ENCODE assay signal across 8 mouse cellular contexts in the genomic region with DNA sequence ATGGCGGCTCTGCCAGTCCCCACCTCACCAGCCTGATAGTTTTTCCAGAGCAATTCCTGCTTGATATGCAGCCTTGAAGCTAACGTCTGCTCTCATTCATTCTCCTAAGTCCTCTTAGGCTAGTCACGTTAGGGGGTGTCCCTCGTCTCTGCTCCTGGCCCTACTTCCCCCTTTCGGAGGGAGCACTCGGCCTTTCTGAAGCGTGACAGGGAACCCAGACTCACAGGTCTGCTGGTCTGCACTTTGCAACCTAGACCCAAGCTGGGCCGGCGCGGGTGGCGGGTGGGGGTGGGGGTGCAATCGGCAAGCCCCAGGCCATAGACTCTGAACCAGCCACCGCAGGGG. TPM values are rescaled to one million over a fixed set of nuclear protein-coding genes. Genes with fewer than 3 reads are reported as not detected.
DNase-seq lines count a peak whose midpoint lies in the region; ATAC-seq lines count a peak whose summit lies in the region.

No protein-coding gene starts in this region.

- peak overlapping the region; percentile 76 for H3K4me3 ChIP-seq in hindbrain, embryonic 10.5 days
- H3K4me3 ChIP-seq in lung, embryonic 16.5 days (ENCODE audit: low read length), result peak overlapping the region; percentile 64

- ATAC-seq in lung, embryonic 16.5 days (ENCODE audit: low read depth), result peak; percentile 8; the same call in 1 of the 2 replicates

- H3K9me3 ChIP-seq in hindbrain, embryonic 10.5 days, result no peaks in the 10 kb centered on the region
- no peaks in the 10 kb centered on the region for H3K9me3 ChIP-seq in lung, embryonic 16.5 days (ENCODE audit: control insufficient read depth, low read length)

- peaks cover 80% of the 10 kb centered on the region for H3K27me3 ChIP-seq in hindbrain, embryonic 10.5 days (ENCODE audit: insufficient read depth, poor library complexity, severe bottlenecking)
- H3K27me3 ChIP-seq in lung, embryonic 16.5 days (ENCODE audit: control insufficient read depth, insufficient read depth, low read depth, low read length), result peaks cover 13% of the 10 kb centered on the region; the same call in 1 of the 2 replicates

- H3K36me3 ChIP-seq in hindbrain, embryonic 10.5 days, result no peaks in the 10 kb centered on the region
- H3K36me3 ChIP-seq in lung, embryonic 16.5 days (ENCODE audit: control insufficient read depth, insufficient read depth, low read length), result no peaks in the 10 kb centered on the region

- WGBS in hindbrain, embryonic 10.5 days, result under 1% methylated on average over 13 of the region's 13 CpGs
- 4% methylated on average over 13 of the region's 13 CpGs for WGBS in lung, embryonic 16.5 days

- H3K4me2 ChIP-seq in lung, embryonic 16.5 days (ENCODE audit: low read depth, low read length), result peak overlapping the region; percentile 93

- H3K9ac ChIP-seq in lung, embryonic 16.5 days (ENCODE audit: low read length), result peak overlapping the region; percentile 88

- H3K27ac ChIP-seq in hindbrain, embryonic 10.5 days, result peak overlapping the region; percentile 90
- peak overlapping the region; percentile 89 for H3K27ac ChIP-seq in lung, embryonic 16.5 days (ENCODE audit: low read length)

- DNase-seq in ovary, postnatal 36 days (ENCODE audit: low spot score), result peak; percentile 13
- DNase-seq in ovary, postnatal 10 days (ENCODE audit: low spot score), result no peak
- peak; percentile 55 for DNase-seq in embryo, embryonic 10.5 days (ENCODE audit: low spot score)
- no peak for DNase-seq in hindbrain, embryonic 10.5 days (ENCODE audit: low spot score)
- peak; percentile 46 for DNase-seq in spleen, adult 12 weeks (ENCODE audit: low spot score)
- no peak for DNase-seq in cerebellum, postnatal 4 days (ENCODE audit: low spot score in 2 of 2)
- DNase-seq in cerebellum, postnatal 36 days, result no peak

- peaks cover 55% of the 10 kb centered on the region for H3K4me1 ChIP-seq in hindbrain, embryonic 10.5 days (replicated peaks)
- H3K4me1 ChIP-seq in lung, embryonic 16.5 days (replicated peaks; ENCODE audit: control insufficient read depth, insufficient read depth, low read length), result peaks cover 24% of the 10 kb centered on the region

RNA-seq across cellular contexts. Expression of gene Fli1, which starts 2.6 kb away (rescaled TPM):
- 23.1 and 26.2 TPM in 2 replicates for polyA plus RNA-seq in hindbrain, embryonic 10.5 days (2016; fragmentation: Nextera tagmentation; extraction: Ambion mirVana)
- 32.8 and 34.9 TPM in 2 replicates for polyA plus RNA-seq in lung, embryonic 16.5 days (2015; fragmentation: Nextera tagmentation; extraction: Ambion mirVana)

Comparison
In these comparisons a context has a peak if more than half of its experiments do, and no peak if none do; other contexts are left out.
1. DNase-seq: peak in ovary, postnatal 36 days (single experiment), embryo, embryonic 10.5 days (single experiment) and spleen, adult 12 weeks (single experiment); none in ovary, postnatal 10 days (single experiment), hindbrain, embryonic 10.5 days (single experiment), cerebellum, postnatal 4 days (0 of 2) and cerebellum, postnatal 36 days (0 of 2).